Mouse (Mus musculus) left cerebral cortex, adult 8-10 months (tissue): ENCODE measurements around the gene Kpna6. TPM values are rescaled to one million over a fixed set of nuclear protein-coding genes. Genes with fewer than 3 reads are reported as not detected.

Source experiments
- DNase-seq, 2 experiments: peaks; one replicate each; pipeline ENCODE4 v3.0.0; 2022; ENCODE audit warnings: low spot score in 2 of 2
- total RNA-seq, 4 experiments: library from RNA; stranded (reverse); gene quantifications; 2 replicates each; pipeline ENCODE4 v1.2.4; 2022

Gene Kpna6
- total RNA-seq, 4 experiments from 2014 or later, result 86.1 to 96.3 (median 94.1) TPM

DNA sequence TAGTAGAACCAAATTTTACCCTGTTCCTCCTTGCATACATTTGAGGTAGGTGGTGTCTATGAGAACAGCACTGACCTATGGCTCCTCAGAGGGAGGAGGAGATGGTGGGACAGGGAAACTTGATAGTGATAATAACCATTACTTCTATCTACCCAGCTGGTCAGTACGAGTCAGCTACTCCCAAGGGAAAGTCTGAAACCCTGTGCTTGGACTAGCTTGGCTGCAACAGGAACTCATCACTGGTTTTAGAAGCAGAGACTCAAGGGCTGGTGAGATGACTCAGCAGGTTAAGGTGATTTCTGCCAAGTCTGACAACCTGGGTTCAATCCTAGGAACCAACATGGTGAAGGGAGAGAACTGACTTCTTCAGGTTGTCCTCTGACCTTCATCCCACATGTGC lies 23.9 kb downstream of the Kpna6 start:
- no peak for DNase-seq

DNA sequence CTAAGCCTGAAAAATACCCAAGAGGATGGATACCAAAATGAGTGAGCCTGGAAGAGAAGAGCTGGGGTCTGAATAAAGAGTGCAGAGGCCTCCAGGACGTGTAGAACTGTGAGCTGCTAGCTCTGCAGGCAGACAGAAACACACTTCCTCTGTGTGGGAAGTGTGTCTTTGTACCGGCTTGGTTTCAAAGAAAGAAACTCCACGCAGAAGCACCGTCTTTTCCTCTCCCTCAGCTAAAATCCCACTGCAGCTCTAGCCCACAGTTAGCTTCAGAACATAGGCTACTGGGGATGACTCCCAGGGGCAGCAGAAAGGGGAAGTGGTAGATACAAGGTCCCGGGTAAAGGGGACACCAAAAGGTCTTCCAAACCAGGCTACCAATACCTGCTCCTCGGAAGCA lies 27.4 kb downstream of the Kpna6 start:
- no peak for DNase-seq

DNA sequence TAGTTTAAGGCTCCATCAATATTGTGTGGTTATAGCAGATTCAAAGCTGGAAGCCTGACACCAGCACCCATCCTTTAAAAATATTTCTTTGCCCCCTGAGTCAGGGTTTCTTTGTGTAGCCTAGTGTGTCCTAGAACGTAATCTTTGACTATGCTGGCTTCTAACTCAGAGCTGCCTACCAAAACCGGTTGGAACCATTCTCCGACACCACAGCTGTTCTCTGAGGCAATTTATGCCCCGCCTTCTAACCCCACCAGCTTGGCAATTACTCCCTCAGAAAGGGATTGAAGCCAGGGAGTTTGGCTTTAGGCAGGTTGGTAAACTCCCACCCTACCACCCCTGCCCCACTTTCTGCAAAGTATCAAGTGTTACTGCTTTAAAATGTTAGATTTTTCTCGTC lies 30.8 kb downstream of the Kpna6 start:
- DNase-seq, result no peak

DNA sequence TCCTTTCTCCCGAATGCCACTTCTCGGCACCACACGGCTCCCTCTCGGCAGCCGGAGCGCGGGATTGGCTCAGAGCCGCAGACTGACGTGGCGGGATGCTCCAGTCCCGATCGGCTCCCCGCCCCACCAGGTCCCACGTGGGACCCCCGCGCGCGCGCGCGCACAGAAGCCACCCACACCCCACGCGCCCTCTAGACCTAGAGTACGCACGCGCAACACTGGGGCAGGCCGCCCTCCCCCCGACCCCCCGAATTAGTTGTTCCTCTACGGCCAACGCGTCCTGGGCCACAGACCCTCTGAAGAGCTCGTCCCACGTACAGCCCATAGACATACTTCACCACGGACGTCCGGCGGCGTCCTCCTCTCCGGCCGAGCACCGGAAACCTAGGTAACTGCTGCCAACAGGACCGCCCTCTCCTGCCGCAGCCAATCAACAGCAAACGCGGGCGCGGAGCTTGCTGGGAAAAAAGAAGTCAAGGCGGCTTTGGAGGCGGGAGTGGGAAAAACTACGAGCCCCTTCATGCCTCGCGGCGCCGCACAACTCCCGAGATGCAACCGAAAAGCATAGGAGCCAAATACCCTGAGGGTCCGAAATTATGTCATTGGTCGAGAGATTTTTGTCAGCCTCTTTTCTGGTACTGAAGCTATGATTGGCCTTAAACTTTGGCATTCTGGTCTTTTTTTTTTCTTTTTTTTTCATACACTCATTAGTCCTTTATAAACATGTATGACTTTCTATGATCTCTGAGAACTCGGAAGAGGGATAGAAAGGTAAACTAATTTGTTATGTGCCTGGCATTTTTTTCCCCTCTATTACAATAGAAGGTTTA lies 31.7 kb downstream of the Kpna6 start, which contains the start of gene Txlna:
TSS of gene Txlna (minus strand) at position 428 of the 830 bp plus-strand sequence.
- DNase-seq, result peak; percentile 95 to 97

DNA sequence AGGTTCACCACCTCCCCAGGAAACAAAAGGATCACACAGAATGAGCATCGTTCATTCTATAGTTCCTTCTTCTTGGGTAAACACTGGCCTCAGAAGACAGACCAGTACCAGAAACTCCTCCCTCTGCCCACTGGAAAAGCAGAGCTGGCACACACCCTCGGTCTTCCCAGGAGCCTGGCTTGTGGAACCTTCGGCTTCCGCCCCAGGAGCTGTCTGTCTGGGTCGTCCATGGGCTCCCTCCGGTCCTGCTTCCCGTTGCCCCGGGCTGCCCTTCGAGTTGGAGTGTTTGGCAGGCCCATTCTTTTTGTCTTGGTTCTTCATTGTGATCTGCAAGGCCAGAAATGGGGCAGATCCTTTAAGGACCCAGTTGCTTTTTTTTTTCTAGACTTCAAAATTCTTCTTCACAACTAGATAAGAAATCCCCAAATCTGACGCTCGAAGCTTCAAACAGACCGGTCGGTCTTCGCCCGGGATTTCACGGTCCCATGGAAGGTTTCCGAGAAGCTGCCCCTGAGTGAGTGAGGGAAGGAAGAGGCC lies 32.4 kb downstream of the Kpna6 start:
- DNase-seq, result no peak

DNA sequence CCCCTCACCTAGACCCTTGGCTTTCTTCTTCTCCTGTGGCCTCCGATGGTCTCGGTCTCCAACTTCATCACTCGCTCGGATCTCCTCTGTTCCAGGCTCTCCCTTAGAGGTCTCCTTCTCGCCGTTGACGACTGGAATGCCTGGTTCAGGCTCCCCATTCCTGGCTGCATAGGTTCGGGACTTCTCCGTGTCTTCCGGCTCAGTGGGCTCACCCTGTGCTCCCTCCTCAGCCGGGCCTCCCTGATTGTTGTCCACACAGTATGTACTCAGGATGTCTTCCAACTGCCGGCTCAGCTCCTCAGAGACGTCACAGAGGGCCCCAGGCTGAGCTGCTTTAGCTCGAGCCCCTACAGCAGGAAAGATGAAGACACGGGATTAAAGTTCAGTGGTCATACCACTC lies 33.3 kb downstream of the Kpna6 start:
- no peak for DNase-seq

DNA sequence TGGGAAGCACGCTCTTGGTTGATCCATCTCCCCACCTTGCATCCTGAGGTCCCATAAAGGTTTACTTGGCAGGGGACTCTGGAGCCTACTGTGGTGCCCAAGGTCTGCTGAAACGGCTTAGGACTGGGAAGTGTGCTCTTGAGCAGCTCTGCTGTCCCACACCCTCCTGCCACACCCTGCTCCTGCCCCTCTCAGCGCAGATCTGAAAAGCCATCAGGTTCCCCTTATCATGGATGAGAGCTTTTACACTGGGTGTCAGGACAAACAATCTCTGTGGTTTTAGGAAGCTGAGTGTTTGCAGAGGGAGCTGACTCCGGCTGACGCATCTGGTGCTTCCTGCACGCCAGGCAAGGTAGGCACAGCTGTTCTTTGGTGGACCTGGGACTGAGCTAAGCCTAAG lies 38.7 kb downstream of the Kpna6 start:
- no peak for DNase-seq

DNA sequence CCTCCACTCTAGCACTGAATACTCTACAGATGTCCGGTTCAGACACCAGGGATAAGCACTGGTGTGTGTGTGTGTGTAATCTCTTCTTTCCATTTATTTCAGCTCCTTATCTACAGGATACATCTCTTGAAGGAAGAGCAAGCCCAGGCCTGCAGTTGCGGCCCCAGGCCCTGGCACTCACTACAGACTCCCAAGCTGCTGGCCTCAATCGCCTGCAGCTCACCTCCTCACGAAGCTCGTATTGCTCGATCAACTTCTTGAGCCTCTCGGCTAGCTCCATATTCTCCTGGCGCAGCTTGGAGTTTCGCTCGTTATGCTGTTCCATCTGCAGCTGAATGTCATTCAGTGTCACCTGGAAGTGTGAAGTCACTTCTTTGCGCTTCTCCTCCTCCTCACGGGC lies 40.7 kb downstream of the Kpna6 start:
- no peak for DNase-seq

DNA sequence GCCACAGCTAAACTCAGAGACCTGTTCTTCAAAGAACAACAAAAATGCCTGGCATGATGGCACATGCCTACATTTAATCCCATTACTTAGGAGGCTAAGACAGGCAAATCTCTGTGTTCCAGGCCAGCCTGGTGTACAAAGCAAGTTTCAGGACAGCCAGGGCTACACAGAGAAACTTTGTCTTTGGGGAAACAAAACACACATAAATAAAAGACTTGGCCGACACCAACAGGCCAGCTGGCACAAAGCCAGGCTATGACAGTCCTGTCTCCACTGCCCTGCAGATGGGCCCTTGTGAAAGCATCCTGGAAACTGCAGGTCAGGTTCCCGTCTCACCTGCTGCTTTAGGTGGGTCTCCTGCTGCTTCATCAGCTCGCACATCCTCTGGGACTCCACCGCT lies 41.6 kb downstream of the Kpna6 start:
- no peak for DNase-seq

DNA sequence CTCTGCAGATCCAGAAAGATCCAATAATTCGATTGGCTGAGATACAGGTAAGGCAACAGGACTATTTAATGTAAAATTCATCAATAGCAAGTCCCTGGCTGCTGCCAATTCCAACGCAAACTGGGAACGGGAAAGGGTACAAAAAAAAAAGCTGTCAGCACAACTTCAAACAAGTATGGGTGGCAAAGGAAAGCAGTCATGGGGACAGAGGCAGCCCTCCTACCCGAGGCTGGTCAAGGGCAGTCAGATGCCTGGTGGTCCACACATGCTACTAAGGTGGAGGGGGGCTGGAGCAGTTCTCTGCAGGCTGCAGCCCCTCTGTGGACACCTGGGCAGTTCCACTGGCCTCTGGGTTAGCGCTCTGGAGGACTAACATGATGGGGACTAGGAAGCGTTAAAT lies 46.5 kb downstream of the Kpna6 start:
- no peak for DNase-seq

DNA sequence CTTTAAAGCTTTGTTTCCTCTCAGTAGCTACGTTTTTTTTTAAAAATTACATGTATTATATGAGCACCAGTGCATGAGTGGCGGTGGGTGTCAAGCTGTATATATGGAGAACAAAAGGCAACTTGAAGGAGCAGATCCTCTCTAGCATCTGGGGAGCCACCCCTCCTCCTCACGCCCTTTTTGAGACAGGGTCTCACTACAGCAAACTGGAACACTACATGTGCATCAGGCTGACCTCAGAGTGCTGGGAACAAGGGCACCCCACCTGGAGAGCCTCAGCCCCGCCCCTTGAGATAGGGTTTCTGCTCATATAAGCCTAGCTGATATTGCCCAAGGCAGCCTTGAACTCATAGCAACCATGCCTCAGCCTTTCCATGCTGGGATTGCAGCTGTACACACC lies 47.1 kb downstream of the Kpna6 start:
- no peak for DNase-seq

DNA sequence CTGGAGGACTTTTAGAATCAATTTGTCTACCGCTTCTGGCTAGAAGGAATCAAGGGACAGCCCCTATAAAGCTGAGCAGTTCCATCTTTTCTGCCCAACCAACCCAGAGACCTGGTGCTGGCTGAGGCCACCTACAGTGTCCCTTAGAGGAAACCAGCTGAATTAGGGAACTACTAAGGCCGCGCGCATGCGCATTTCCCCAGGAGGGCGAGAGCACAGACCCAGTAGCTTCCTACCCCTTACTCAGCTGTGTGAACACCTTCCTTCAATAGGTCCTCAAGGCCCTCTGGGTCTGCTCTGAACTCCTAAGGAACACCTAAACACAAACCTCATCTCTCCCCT lies 47.6 kb downstream of the Kpna6 start:
- DNase-seq, result peak; percentile 56 to 73

DNA sequence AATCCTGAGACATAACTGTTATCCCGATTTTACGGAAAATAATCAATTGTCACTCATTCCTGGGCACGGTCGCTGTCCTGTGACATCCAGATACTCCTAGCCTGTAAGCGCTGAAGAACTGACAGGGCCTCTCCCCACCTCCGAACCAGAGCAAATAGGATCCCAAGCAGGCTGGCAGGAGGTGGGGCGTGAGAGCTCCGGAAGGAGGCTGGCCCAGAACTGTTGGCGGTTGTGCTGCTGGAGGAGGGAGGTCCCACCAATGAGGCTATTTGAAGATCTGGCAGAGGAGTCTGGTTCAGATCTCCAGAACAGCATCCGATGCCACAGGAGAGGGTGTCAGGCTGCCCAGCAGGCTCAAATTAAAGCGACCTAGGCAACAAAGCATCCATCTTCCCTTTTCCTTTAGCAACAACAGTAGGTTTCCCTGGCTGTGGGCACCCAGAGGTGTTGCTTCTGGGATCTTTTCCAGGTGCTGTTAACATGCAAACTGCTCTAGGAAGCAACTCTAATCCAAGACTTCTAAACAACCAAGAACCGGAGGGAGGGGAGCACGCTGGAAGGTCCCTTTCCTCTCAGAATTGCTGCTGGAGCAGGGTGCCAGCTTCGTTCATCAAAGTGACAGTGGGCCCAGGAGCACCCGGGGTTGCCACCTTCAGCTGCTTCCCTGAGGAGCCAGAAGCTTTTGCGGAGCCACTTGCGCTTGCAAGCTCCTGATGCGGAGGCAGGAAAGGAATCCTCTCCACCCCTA lies 48.1 kb downstream of the Kpna6 start:
- DNase-seq, result peak; percentile 71 to 93

DNA sequence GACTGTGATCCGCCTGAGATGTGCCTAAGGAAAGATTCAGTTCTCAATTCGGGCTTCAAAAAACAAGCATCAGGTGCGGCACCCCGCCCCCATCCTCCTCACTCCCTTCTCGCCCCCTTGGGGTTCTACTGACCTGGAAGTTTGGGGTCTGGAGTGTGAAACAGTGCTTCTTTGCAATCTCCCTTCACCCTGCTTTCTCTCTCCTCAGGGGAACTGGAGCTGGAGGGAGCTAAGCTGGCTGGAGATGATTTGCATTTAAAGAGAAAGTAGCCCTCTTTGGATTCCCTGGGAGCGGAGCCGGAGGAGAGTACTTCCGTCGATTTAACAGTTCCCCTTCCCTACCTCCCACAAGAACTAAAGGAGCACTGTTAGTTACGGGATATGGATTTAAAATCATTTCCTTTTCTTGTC lies 48.9 kb downstream of the Kpna6 start, which contains the start of gene Ccdc28b:
TSS of gene Ccdc28b (minus strand) at position 267 of the 411 bp plus-strand sequence.
- DNase-seq, result peak in 1 of 2 experiments; percentile 52

DNA sequence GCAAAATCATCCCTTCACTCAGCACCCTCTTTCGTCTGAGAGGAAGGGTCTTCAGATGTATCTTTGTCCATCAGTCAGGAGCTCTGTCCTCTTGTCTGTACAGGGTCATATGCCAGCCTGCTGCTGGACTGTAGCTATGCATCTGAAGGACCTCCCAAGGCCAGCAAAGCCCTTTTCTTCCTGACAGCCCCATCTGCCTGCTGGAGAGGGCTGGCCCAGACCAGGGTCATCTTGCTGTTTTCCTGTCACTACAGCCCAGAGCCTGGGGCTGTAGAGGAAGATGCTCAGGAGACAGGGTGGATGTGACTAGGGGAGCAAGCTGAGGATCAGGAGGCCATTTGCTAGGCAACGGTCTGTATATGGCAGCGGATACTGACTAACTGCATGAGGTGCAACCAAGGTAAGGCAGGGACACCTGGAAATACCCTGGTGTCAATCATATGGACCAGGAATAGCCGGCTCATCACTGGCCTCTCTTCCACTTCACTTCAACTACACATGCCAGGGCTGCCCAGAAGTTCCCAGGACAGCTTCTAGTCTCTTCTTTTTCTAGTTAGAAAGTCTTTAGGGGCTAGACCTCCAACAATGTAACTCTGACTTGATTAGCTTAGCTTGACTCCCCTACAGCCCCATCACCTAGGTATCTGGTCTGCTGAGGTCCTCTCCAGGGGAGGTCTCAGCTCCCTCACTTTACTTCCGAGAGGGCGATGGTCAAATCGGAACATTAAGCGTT lies 49.6 kb downstream of the Kpna6 start:
- no peak for DNase-seq

DNA sequence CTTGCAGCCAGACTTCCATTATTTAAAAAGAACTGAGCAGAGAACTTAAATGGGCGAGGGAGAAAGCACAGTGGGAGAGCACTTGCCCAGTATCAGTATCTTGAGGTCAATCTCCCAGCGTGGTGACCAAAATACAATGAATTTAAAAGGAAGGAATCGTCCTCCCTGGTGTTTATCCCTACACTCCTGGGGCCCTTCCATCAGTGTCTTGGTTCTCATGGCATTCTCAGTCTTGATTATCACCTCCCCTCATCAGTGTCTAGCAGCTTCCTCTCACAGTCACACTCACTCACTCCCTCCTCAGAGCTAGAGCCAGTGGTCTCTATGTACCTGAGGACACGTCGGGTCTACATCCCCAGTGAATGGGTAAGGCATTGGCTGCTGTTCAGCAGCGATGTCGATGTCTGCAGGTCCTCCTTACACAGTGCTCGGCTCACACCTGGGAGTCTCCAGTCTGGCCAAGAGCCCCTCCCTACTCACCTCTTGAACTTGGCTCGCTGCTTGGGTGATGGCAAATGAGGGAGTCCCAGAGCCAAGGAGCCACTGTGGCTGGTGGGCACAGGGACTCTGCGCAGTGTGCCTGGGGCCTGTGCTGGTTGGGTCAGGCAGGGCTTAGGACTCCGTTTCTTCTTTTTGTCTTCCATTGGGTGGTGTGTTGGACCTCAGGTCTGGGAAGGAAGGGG lies 50.3 kb downstream of the Kpna6 start:
- no peak for DNase-seq

DNA sequence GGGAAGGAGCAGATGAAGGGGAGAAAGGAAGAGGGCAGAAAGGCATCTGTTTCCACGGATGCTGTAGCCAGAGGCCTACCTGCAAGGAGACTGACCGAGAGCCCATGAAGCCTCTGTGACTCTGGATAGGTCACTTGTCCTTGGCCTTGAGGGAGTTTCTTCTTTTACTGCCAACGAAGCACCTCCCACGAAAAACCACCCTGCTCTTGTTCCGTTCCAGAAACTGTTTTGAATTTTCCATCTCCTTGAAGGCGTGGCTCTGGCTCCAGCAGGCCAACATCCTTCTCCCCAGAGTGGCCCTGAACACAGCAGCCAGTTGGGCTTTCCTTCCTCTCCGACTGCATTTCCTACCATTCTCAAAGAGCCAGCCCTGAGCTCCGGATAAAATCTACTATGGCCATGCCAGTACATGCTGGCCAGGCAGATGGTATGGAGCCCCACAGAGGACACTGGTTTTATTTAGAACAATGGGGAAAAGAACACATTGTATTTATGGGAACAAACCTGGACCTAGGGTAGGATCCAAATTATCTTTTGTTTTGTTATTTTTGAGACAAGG lies 51.2 kb downstream of the Kpna6 start:
- DNase-seq, result no peak

DNA sequence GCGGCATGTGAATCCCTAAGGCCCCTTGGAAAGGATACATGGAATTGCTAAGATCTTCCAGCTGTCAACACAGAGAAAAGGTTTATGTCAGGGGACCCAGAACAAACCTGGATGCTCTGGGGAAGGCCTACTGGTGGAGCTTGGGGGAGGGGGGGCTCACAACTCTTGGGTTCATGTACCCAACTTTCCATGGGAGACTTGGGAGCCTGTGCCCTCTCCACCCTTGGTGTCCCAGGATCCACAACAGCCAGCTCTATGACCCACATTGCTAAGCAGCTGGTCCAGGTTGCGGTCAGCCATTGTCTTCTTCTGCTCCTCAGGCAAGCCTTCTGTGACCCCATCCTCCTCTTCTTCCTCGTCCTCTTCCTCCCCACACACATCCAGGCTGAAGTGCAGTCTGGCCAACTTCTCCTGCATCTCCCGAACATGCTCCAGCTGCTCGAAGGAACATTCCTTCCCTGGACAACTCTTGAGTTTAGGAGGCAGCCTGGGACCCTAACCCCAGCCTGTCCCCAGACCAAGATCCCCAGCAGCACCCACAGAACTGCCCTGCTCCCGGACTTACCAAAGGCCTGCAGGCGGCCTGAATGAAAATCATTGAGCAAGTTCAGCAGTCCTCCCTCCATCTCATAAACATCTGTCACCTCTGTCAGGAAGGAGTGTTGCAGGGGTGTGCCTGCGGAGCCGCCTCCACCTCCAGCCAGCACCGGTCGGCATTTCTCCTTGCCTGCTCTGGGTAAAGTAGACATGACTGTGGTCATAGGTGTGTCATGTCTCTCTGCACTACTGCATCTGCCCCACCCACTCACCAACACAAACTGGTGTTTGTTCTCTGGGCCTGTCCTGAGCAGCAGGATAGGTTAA lies 51.9 kb downstream of the Kpna6 start:
- DNase-seq, result no peak

DNA sequence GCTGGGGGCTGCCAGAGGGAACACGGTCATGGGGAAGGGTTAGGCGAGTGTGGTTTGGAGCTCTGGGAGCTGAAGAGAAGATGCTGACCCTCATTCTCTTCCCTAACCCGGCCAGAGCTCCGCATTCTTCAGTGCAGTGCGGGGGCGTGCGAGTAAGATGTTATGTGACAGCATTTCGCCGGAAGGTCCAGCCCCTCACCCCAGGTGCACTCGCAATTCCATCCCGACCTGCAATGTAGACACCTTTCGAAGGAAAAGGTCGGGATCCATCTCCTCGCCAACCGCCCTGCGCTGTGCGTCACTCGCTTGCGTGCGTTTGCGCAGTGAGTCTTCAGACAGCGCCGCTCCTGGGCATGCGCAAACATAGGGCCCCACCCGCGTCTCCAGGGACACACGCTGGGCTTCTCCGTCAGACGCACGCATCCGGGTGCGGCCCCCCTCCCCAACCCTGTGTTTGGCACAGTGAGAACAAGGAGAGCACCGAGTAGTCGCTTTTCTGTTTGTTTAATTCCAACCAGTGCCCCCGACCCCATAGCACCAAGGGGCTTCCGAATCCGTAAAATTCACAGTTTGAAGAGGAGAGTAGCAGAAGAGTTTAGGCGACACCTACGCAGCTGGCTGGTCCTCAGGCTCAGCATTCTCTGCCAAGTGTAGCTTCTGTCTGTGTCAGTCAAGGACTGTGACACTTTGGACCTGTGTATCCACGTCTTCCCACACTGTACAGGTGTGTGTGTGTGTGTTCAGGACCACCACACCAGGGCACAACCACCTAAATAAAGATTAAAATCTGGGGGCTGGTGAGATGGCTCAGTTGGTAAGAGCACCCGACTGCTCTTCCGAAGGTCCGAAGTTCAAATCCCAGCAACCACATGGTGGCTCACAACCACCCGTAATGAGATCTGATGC lies 53.5 kb downstream of the Kpna6 start, which contains the start of gene Iqcc:
TSS of gene Iqcc (minus strand) at position 314 of the 906 bp plus-strand sequence.
- peak; percentile 92 to 97 for DNase-seq
